Mouse (Mus musculus): ENCODE data around the gene Ift88.

- no peak for TF ChIP-seq CTCF (IDR thresholded peaks at IDR 0.05; ENCODE audit: low read depth, low read length)
- TF ChIP-seq EP300 (IDR thresholded peaks at IDR 0.05; ENCODE audit: insufficient read depth, low read depth, low read length), result no peak
These were observed at the start of gene Ift88 for GRCm38 (mm10) chr14:57423432-57424211.

All from ES-Bruce4 (cell line).